ENCODE assay signal across 27 mouse cellular contexts in genomic region chr8:90630796-90631195, GRCm38 (mm10).
A peak's percentile ranks its signal among the peaks of the same experiment; 100 is the strongest.
DNase-seq lines count a peak whose midpoint lies in the region; ATAC-seq lines count a peak whose summit lies in the region.
"Had no signal": no experiment of that assay in that cellular context is flagged by ENCODE, and none has a peak within 500 bp of the region (broad histone marks: within the 10 kb centered on the region; RNA-seq: fewer than 3 reads in every experiment).

No protein-coding gene starts in this region.

- H3K4me3 ChIP-seq in heart, embryonic 12.5 days = no peak overlapping the region
- no peak overlapping the region for H3K4me3 ChIP-seq in heart, embryonic 11.5 days (ENCODE audit: low read depth, low read length)
- H3K4me3 ChIP-seq: embryonic facial prominence, embryonic 15.5 days; forebrain, embryonic 13.5 days; hindbrain, embryonic 10.5 days; hindbrain, embryonic 15.5 days; limb, embryonic 12.5 days; liver, embryonic 15.5 days; lung, embryonic 15.5 days; midbrain, embryonic 12.5 days had no signal

- no peak overlapping the region for H3K27ac ChIP-seq in heart, embryonic 12.5 days (ENCODE audit: poor library complexity, severe bottlenecking)
- no peak overlapping the region for H3K27ac ChIP-seq in heart, embryonic 11.5 days (ENCODE audit: low read depth, low read length)
- H3K27ac ChIP-seq: embryonic facial prominence, embryonic 15.5 days; forebrain, embryonic 13.5 days; hindbrain, embryonic 10.5 days; hindbrain, embryonic 15.5 days; limb, embryonic 12.5 days; liver, embryonic 15.5 days; lung, embryonic 15.5 days; midbrain, embryonic 12.5 days had no signal

- no peaks in the 10 kb centered on the region for H3K27me3 ChIP-seq in heart, embryonic 12.5 days (replicated peaks)
- H3K27me3 ChIP-seq in heart, embryonic 11.5 days (ENCODE audit: control insufficient read depth, insufficient read depth, low read length) = no peaks in the 10 kb centered on the region
- H3K27me3 ChIP-seq: embryonic facial prominence, embryonic 15.5 days; forebrain, embryonic 13.5 days; hindbrain, embryonic 15.5 days; limb, embryonic 12.5 days; liver, embryonic 15.5 days; lung, embryonic 15.5 days; midbrain, embryonic 12.5 days had no signal

- peaks cover 9% of the 10 kb centered on the region for H3K4me1 ChIP-seq in heart, embryonic 12.5 days (replicated peaks)
- H3K4me1 ChIP-seq in heart, embryonic 11.5 days (ENCODE audit: control insufficient read depth, insufficient read depth, low read length) = no peaks in the 10 kb centered on the region
- H3K4me1 ChIP-seq: embryonic facial prominence, embryonic 15.5 days; hindbrain, embryonic 15.5 days; limb, embryonic 12.5 days; liver, embryonic 15.5 days; lung, embryonic 15.5 days had no signal

- 0 out of 2 replicates have a peak, but pooled peaks cover 3% of the 10 kb centered on the region for H3K9me3 ChIP-seq in heart, embryonic 12.5 days (replicated peaks)
- H3K9me3 ChIP-seq in heart, embryonic 11.5 days (replicated peaks; ENCODE audit: control insufficient read depth, low read length) = no peaks in the 10 kb centered on the region
- H3K9me3 ChIP-seq: embryonic facial prominence, embryonic 15.5 days; forebrain, embryonic 13.5 days; hindbrain, embryonic 10.5 days; hindbrain, embryonic 15.5 days; limb, embryonic 12.5 days; liver, embryonic 15.5 days; lung, embryonic 15.5 days; midbrain, embryonic 12.5 days had no signal

- H3K4me2 ChIP-seq in heart, embryonic 12.5 days = no peak overlapping the region
- H3K4me2 ChIP-seq in heart, embryonic 11.5 days = no peak overlapping the region
- H3K4me2 ChIP-seq: embryonic facial prominence, embryonic 15.5 days; forebrain, embryonic 13.5 days; hindbrain, embryonic 15.5 days; limb, embryonic 12.5 days; liver, embryonic 15.5 days; lung, embryonic 15.5 days; midbrain, embryonic 12.5 days had no signal

- no peaks in the 10 kb centered on the region for H3K36me3 ChIP-seq in heart, embryonic 12.5 days
- H3K36me3 ChIP-seq in heart, embryonic 11.5 days (ENCODE audit: control insufficient read depth, insufficient read depth, low read length) = no peaks in the 10 kb centered on the region
- H3K36me3 ChIP-seq: embryonic facial prominence, embryonic 15.5 days; hindbrain, embryonic 10.5 days; hindbrain, embryonic 15.5 days; limb, embryonic 12.5 days; liver, embryonic 15.5 days; lung, embryonic 15.5 days; midbrain, embryonic 12.5 days had no signal

- no peak overlapping the region for H3K9ac ChIP-seq in heart, embryonic 12.5 days
- no peak overlapping the region for H3K9ac ChIP-seq in heart, embryonic 11.5 days (ENCODE audit: low read depth, low read length)
- H3K9ac ChIP-seq: embryonic facial prominence, embryonic 15.5 days; forebrain, embryonic 13.5 days; hindbrain, embryonic 15.5 days; limb, embryonic 12.5 days; liver, embryonic 15.5 days; lung, embryonic 15.5 days; midbrain, embryonic 12.5 days had no signal

- peak; percentile 37 for DNase-seq in heart, postnatal 4 days
- no peak for DNase-seq in heart, adult 8-10 months (ENCODE audit: low spot score)
- DNase-seq in retina, postnatal 1 day = peak; percentile 28
- no peak for DNase-seq in retina, embryonic 14.5 days (ENCODE audit: low spot score)
- DNase-seq in adrenal gland, adult 2 months = no peak
- DNase-seq: adrenal gland, adult 8-10 months; B cell, adult 2 months; cerebellum, adult 11-12 months; cerebellum, adult 9-11 months; gastrocnemius, postnatal 25 days; kidney, adult 11 months; kidney, postnatal 14 days; layer of hippocampus, adult 9-11 months; lung, postnatal 36 days; thymus, postnatal 4 days had no signal

- 33% methylated on average over 1 of the region's 1 CpGs for WGBS in heart, embryonic 12.5 days
- 64% methylated on average over 1 of the region's 1 CpGs for WGBS in heart, embryonic 11.5 days (ENCODE audit: insufficient replicate concordance)

- ATAC-seq in heart, embryonic 12.5 days (ENCODE audit: insufficient number of reproducible peaks, low FRiP score) = peak; percentile 55; the same call in 1 of the 2 replicates
- no peak for ATAC-seq in heart, embryonic 11.5 days (replicated peaks; ENCODE audit: insufficient number of reproducible peaks, low FRiP score, low TSS enrichment)
- ATAC-seq: activated CD4-positive, CD25-positive, alpha-beta regulatory T cell, adult 4 months; forebrain, embryonic 13.5 days; inflammation-experienced regulatory T-cells, adult 6 months had no signal

Comparison
In these comparisons a context has a peak if more than half of its experiments do, and no peak if none do; other contexts are left out.
1. DNase-seq: peak in heart, postnatal 4 days (single experiment) and retina, postnatal 1 day (single experiment); none in heart, adult 8-10 months (single experiment), retina, embryonic 14.5 days (single experiment) and adrenal gland, adult 2 months (single experiment).